Mouse (Mus musculus) bone marrow macrophage, adult 2 months (primary cell): ENCODE data around the gene Omg. TPM values are rescaled to one million over a fixed set of nuclear protein-coding genes. Genes with fewer than 3 reads are reported as not detected.
A peak's percentile ranks its signal among the peaks of the same experiment; 100 is the strongest.

Source experiments
- H3K27ac ChIP-seq: 2 replicates; pipeline ENCODE4 v1.5.1; 2012; ENCODE audit warnings: low read depth, low read length; ENCODE audit not compliant: insufficient read depth
- H3K4me1 ChIP-seq: 2 replicates; pipeline ENCODE4 v1.6.1; 2012; ENCODE audit warnings: low read length; ENCODE audit not compliant: control insufficient read depth, insufficient read depth
- H3K4me3 ChIP-seq: 2 replicates; pipeline ENCODE4 v1.5.1; 2012; ENCODE audit warnings: mild to moderate bottlenecking, low read length, moderate library complexity; ENCODE audit not compliant: insufficient read depth
- CTCF ChIP-seq: IDR thresholded peaks from 2 replicates; pipeline ENCODE4 v1.5.1; 2012; ENCODE audit warnings: low read depth, mild to moderate bottlenecking, low read length, moderate library complexity
- POLR2A ChIP-seq: IDR thresholded peaks from 2 replicates; pipeline ENCODE4 v1.6.1; 2012; ENCODE audit warnings: mild to moderate bottlenecking, low read depth, low read length, borderline replicate concordance
- polyA plus RNA-seq: library from polyadenylated mRNA; stranded (reverse); fragments of >200 nt; gene quantifications from 2 replicates; pipeline ENCODE4 v1.2.4, GENCODE M21; 2012; ENCODE audit not compliant: missing spikeins, insufficient read depth, insufficient read length

Gene Omg
- polyA plus RNA-seq, 1 experiment: not detected

- TF ChIP-seq POLR2A: no peak
- TF ChIP-seq CTCF: no peak
- Histone ChIP-seq H3K4me1 (no peaks in the 10 kb centered on the region), H3K27ac (no peak overlapping the region), H3K4me3 (no peak overlapping the region)
Observed at GRCm38 (mm10) chr11:79468097-79468496, 35.8 kb downstream of the Omg start.

DNA sequence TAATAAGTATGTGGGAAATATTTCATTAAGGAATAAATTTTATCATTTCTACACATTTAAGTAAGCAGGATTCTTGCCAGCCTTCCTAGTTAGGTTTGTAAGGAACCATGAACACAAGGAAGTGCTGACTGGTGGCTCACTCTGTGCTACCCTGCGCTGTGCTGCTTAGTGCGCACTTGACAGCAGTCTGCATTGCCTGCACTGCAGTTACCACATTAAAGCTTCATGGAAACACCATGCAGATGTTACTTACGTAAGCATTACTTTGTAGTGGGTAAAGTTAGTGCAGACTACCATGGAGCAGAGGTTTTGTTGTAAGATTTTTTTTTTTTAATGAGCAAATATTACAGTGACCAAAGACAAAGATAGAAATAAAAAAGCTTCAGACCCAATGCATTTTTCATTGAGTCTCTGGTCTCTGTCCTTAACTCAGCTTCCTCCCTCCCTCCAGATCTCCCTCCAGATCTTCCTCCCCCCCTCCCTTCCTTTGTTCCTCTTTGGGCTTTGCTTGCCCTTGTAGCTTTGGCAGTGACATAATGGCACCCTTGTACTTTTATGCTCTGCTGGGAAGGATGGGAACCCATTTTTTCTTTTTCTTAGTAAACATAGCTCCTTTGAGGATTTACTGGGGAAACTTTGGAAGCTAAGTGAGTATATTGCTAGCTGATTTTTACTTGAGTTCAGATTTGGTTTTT, 43.0 kb downstream of the Omg start:
- peaks cover 3% of the 10 kb centered on the region for H3K4me1 ChIP-seq
- TF ChIP-seq POLR2A (no peak), CTCF (no peak)
- H3K27ac ChIP-seq: peak overlapping the region; percentile 25; the same call in 1 of the 2 replicates
- no peak overlapping the region for H3K4me3 ChIP-seq

- no peak for TF ChIP-seq POLR2A
- TF ChIP-seq CTCF: no peak
- Histone ChIP-seq H3K4me3 (no peak overlapping the region), H3K27ac (no peak overlapping the region), H3K4me1 (peaks cover 3% of the 10 kb centered on the region)
Observed at GRCm38 (mm10) chr11:79459846-79460245, 44.0 kb downstream of the Omg start.

GRCm38 (mm10) chr11:79457928-79458327, 46.0 kb downstream of the Omg start:
- Histone ChIP-seq H3K4me1 (peaks cover 3% of the 10 kb centered on the region), H3K4me3 (no peak overlapping the region), H3K27ac (no peak overlapping the region)
- TF ChIP-seq CTCF (no peak), POLR2A (no peak)

- TF ChIP-seq CTCF (no peak), POLR2A (no peak)
- no peak overlapping the region for H3K27ac ChIP-seq
- H3K4me1 ChIP-seq: peaks cover 9% of the 10 kb centered on the region
- no peak overlapping the region for H3K4me3 ChIP-seq
Observed at GRCm38 (mm10) chr11:79452966-79453365, 50.9 kb downstream of the Omg start.

Other genes starting within 250 kb of the Omg start
- gene Wsb1, start 249.4 kb downstream of the Omg start, polyA plus RNA-seq: 181 and 218 TPM in 2 replicates
- gene Gm9964, start 207.2 kb downstream of the Omg start, polyA plus RNA-seq: not detected in 2 replicates
- 19.7 and 19.9 TPM in 2 replicates for gene Nf1, start 164.4 kb downstream of the Omg start, polyA plus RNA-seq
- gene Evi2b, start 19.7 kb upstream of the Omg start, polyA plus RNA-seq: 333 and 359 TPM in 2 replicates
- gene Evi2, start 26.5 kb upstream of the Omg start, polyA plus RNA-seq: 30.8 and 33.9 TPM in 2 replicates
- 423 and 440 TPM in 2 replicates for gene Evi2a, start 26.5 kb upstream of the Omg start, polyA plus RNA-seq
- gene Rab11fip4, start 87.1 kb upstream of the Omg start, polyA plus RNA-seq: 0.11 and 0.32 TPM in 2 replicates